Mouse (Mus musculus) kidney, postnatal 14 days (tissue): Measurements from ENCODE around the gene Lhfpl2.
A peak's percentile ranks its signal among the peaks of the same experiment; 100 is the strongest.

Experiments used
- DNase-seq: peaks from one replicate; pipeline ENCODE4 v3.0.0; 2022; ENCODE audit warnings: mixed read lengths

Lhfpl2 gene

GRCm38 (mm10) chr13:94224717-94225705 lies 167.4 kb downstream of the Lhfpl2 start:
- DNase-seq, result no peak

- DNase-seq, result no peak
Observed at GRCm38 (mm10) chr13:94231871-94232270, 174.3 kb downstream of the Lhfpl2 start.

- DNase-seq, result no peak
Observed at GRCm38 (mm10) chr13:94239488-94239887, 181.9 kb downstream of the Lhfpl2 start.

GRCm38 (mm10) chr13:94240111-94240510 lies 182.5 kb downstream of the Lhfpl2 start:
- DNase-seq, result peak; percentile 20

- no peak for DNase-seq
Observed at GRCm38 (mm10) chr13:94240873-94241272, 183.3 kb downstream of the Lhfpl2 start.

GRCm38 (mm10) chr13:94241892-94242524 lies 184.4 kb downstream of the Lhfpl2 start:
- no peak for DNase-seq

GRCm38 (mm10) chr13:94242897-94243296 lies 185.3 kb downstream of the Lhfpl2 start:
- DNase-seq, result no peak
